Mouse (Mus musculus): ENCODE results near the gene Ust.

DNA sequence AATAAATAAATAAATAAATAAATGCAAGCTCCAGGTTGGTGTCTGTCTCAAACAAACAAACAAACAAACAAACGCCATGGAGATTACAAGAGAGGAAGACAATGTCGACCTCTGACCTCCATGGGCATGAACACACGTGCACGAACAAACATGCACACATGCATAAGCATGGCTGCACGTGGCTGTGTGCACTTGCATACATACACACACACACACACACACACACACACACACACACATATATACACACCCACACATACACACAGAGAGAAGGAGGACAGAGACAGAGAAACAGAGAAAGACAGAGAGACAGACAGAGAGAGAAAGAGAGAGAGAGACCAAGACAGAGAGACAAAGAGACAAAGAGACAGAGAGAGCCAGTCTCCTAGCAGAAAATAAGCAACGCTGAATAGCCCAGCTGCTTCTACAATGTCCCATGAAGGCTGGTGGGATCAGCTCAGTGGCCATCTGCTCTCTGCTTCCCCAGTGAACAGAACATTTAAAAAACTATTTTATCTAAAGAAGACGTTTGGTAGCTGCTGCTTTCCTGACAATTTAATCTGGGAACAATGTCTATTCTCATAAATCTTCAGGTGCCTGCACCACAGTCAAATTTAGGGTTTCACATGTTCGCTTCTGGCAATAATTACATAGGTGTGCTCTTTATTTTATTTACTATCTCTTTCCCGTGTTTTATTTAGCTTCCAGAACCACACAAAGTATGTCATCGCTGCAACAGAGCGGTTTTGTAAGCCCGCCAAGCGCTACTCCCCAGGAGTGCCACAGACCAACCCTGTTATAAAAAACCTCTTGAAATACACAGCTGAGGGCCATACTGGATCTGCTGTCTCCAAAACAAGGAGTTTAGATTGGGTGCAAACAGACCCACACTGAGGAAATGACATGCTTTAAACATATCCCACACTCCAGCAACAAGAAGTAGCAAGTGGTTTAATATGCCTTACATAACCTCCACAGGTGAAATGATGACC, 89.5 kb downstream of the Ust start:
- TF ChIP-seq CTCF (IDR thresholded peaks at IDR 0.05; ENCODE audit: low read depth, low read length) (no peak), GATA1 (IDR thresholded peaks at IDR 0.05; ENCODE audit: borderline replicate concordance, low read length) (no peak), POLR2AphosphoS5 (IDR thresholded peaks at IDR 0.05; ENCODE audit: insufficient replicate concordance, low read depth, low read length) (no peak)

Data from G1E (cell line).